ENCODE assay signal across 8 mouse cellular contexts in the genomic region with DNA sequence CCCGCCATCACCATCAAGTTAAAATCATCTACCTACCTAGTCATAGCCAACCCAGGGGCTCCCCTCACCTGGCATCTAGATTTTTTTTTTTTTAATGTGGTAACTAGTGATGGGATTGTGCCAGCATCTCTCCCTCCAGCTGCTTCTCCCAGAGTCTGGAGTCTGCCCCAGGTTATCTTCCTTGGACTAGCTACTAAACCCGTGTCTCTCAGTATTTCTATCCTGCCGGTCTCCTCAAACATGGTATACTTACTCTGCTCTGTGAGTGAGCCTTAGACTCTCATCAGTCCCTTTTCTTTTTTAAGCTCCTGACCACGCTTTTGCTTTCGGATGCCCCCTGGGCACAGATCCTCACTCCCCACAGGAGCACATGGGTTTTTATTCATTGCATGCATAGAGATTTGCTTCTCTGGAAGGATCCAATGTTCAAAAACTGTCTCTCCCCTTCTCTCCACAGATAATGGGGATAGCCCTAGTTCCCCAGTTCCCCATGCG. TPM values are rescaled to one million over a fixed set of nuclear protein-coding genes. Genes with fewer than 3 reads are reported as not detected.
DNase-seq lines count a peak whose midpoint lies in the region; ATAC-seq and TF ChIP-seq lines count a peak whose summit lies in the region.

No protein-coding gene starts in this region.

- no peaks in the 10 kb centered on the region for H3K27me3 ChIP-seq in lung, embryonic 16.5 days (ENCODE audit: control insufficient read depth, insufficient read depth, low read depth, low read length)
- H3K27me3 ChIP-seq in limb, embryonic 10.5 days (ENCODE audit: low read depth, poor library complexity, severe bottlenecking), result no peaks in the 10 kb centered on the region
- no peaks in the 10 kb centered on the region for H3K27me3 ChIP-seq in neural tube, embryonic 15.5 days (replicated peaks)

- H3K36me3 ChIP-seq in lung, embryonic 16.5 days (ENCODE audit: control insufficient read depth, insufficient read depth, low read length), result no peaks in the 10 kb centered on the region
- H3K36me3 ChIP-seq in limb, embryonic 10.5 days, result no peaks in the 10 kb centered on the region
- no peaks in the 10 kb centered on the region for H3K36me3 ChIP-seq in neural tube, embryonic 15.5 days

- peak overlapping the region; percentile 89 for H3K9ac ChIP-seq in lung, embryonic 16.5 days (ENCODE audit: low read length)
- H3K9ac ChIP-seq in neural tube, embryonic 15.5 days (replicated peaks), result peak overlapping the region; percentile 63

- H3K9me3 ChIP-seq in lung, embryonic 16.5 days (ENCODE audit: control insufficient read depth, low read length), result no peaks in the 10 kb centered on the region
- H3K9me3 ChIP-seq in limb, embryonic 10.5 days (replicated peaks), result no peaks in the 10 kb centered on the region
- H3K9me3 ChIP-seq in neural tube, embryonic 15.5 days (replicated peaks), result no peaks in the 10 kb centered on the region

- no peak for ATAC-seq in lung, embryonic 16.5 days (ENCODE audit: low read depth)
- ATAC-seq in neural tube, embryonic 15.5 days (ENCODE audit: low FRiP score), result no peak
- ATAC-seq in activated CD4-positive, CD25-positive, alpha-beta regulatory T cell, adult 4 months, result no peak

- peaks cover 42% of the 10 kb centered on the region for H3K4me1 ChIP-seq in lung, embryonic 16.5 days (replicated peaks; ENCODE audit: control insufficient read depth, insufficient read depth, low read length)
- H3K4me1 ChIP-seq in embryonic fibroblast, embryonic 13.5 days (ENCODE audit: control insufficient read depth, insufficient read depth, low read length), result peaks cover 12% of the 10 kb centered on the region
- peaks cover 85% of the 10 kb centered on the region for H3K4me1 ChIP-seq in limb, embryonic 10.5 days
- peaks cover 60% of the 10 kb centered on the region for H3K4me1 ChIP-seq in neural tube, embryonic 15.5 days

- TF ChIP-seq CTCF in embryonic fibroblast, embryonic 13.5 days (IDR thresholded peaks at IDR 0.05; ENCODE audit: borderline replicate concordance, insufficient read depth, low read length), result no peak

- TF ChIP-seq POLR2A in embryonic fibroblast, embryonic 13.5 days (IDR thresholded peaks at IDR 0.05; ENCODE audit: low read depth, low read length), result no peak

- H3K27ac ChIP-seq in lung, embryonic 16.5 days (ENCODE audit: low read length), result peak overlapping the region; percentile 100
- H3K27ac ChIP-seq in embryonic fibroblast, embryonic 13.5 days (ENCODE audit: insufficient read depth, low read length), result peak overlapping the region; percentile 90
- H3K27ac ChIP-seq in limb, embryonic 10.5 days, result peak overlapping the region; percentile 95
- H3K27ac ChIP-seq in neural tube, embryonic 15.5 days (replicated peaks), result peak overlapping the region; percentile 99

- peak overlapping the region; percentile 100 for H3K4me2 ChIP-seq in lung, embryonic 16.5 days (ENCODE audit: low read depth, low read length)
- peak overlapping the region; percentile 100 for H3K4me2 ChIP-seq in neural tube, embryonic 15.5 days

- DNase-seq in lung, postnatal 10 days, result no peak
- no peak for DNase-seq in limb, embryonic 10.5 days (ENCODE audit: low spot score)
- no peak for DNase-seq in layer of hippocampus, adult 8-10 months (ENCODE audit: low spot score in 2 of 2)
- DNase-seq in cerebellum, adult 9-10 months, result no peak

- H3K4me3 ChIP-seq in lung, embryonic 16.5 days (ENCODE audit: low read length), result peak overlapping the region; percentile 67
- H3K4me3 ChIP-seq in embryonic fibroblast, embryonic 13.5 days (ENCODE audit: insufficient read depth, low read length), result peak overlapping the region; percentile 46; the same call in 1 of the 2 replicates
- peak overlapping the region; percentile 64 for H3K4me3 ChIP-seq in limb, embryonic 10.5 days
- H3K4me3 ChIP-seq in neural tube, embryonic 15.5 days (replicated peaks), result peak overlapping the region; percentile 47

- 31% methylated on average over 6 of the region's 6 CpGs for WGBS in lung, embryonic 16.5 days
- 28% methylated on average over 6 of the region's 6 CpGs for WGBS in limb, embryonic 10.5 days
- 8% methylated on average over 6 of the region's 6 CpGs for WGBS in neural tube, embryonic 15.5 days

RNA-seq across cellular contexts. Expression of gene Acot11, which starts 35.9 kb away (rescaled TPM):
- 2.1 and 2.4 TPM in 2 replicates for polyA plus RNA-seq in lung, embryonic 16.5 days (2015; fragmentation: Nextera tagmentation; extraction: Ambion mirVana)
- polyA plus RNA-seq in embryonic fibroblast, embryonic 13.5 days (2011; ENCODE audit: insufficient read length, low read depth, missing spikeins), result 3.9 and 4.8 TPM in 2 replicates
- polyA plus RNA-seq in limb, embryonic 10.5 days (2016; fragmentation: Nextera tagmentation; extraction: Ambion mirVana), result 9.0 and 10.7 TPM in 2 replicates
- polyA plus RNA-seq in neural tube, embryonic 15.5 days (2015; fragmentation: Nextera tagmentation; extraction: Ambion mirVana), result 2.4 and 3.1 TPM in 2 replicates
- total RNA-seq in layer of hippocampus, adult 8-10 months (2022), result 10 to 100 TPM; 34.4 to 52.4 (median 49.7) TPM
- 1 to 10 TPM; 6.1 to 9.0 TPM for polyA plus RNA-seq in activated CD4-positive, CD25-positive, alpha-beta regulatory T cell, adult 4 months (2017; shearing (Covaris generic))
